Comparison of ENCODE assay signal across 16 mouse cellular contexts in the genomic region with DNA sequence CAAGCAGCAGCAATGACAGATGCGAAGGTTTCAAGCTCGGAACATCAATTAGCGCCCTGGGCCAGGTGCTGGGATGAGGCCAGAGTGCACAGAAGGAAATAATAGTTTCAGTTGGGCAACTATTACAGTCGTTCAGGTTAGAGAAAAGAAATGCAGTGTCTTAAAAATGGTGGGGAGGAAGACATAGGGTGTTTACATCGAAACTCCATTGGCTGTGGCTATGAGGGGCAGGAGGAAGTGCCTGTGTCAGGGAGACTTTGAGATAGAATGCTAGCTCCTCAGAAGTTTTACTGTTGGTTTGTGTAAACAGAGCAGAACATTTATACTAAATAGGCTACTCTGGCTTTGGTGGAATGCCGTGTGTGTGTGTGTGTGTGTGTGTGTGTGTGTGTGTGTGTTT. TPM values are rescaled to one million over a fixed set of nuclear protein-coding genes. Genes with fewer than 3 reads are reported as not detected.
DNase-seq lines count a peak whose midpoint lies in the region; ATAC-seq and TF ChIP-seq lines count a peak whose summit lies in the region.
"Had no signal": no experiment of that assay in that cellular context is flagged by ENCODE, and none has a peak within 500 bp of the region (broad histone marks: within the 10 kb centered on the region; RNA-seq: fewer than 3 reads in every experiment).

No protein-coding gene starts in this region.

- no peaks in the 10 kb centered on the region for H3K36me3 ChIP-seq in hindbrain, embryonic 15.5 days
- no peaks in the 10 kb centered on the region for H3K36me3 ChIP-seq in hindbrain, embryonic 10.5 days
- peaks cover 0 to 14% of the 10 kb centered on the region in 2 experiments; a peak in 2 of 4 replicates for H3K36me3 ChIP-seq in MEL (ENCODE audit: control insufficient read depth in 1 of 2, insufficient read depth in 2 of 2, low read length in 2 of 2)
- H3K36me3 ChIP-seq in hindbrain, postnatal 0 days (ENCODE audit: insufficient read depth, low read length), result no peaks in the 10 kb centered on the region
- no peaks in the 10 kb centered on the region for H3K36me3 ChIP-seq in neural tube, embryonic 15.5 days
- H3K36me3 ChIP-seq: heart, embryonic 10.5 days had no signal

- H3K4me1 ChIP-seq in hindbrain, embryonic 15.5 days (replicated peaks), result peaks cover 13% of the 10 kb centered on the region
- peaks cover 11% of the 10 kb centered on the region for H3K4me1 ChIP-seq in hindbrain, embryonic 10.5 days (replicated peaks)
- H3K4me1 ChIP-seq in MEL (ENCODE audit: control insufficient read depth in 1 of 2, insufficient read depth in 2 of 2, low read length in 2 of 2), result peaks cover 5 to 14% of the 10 kb centered on the region in 2 experiments
- no peaks in the 10 kb centered on the region for H3K4me1 ChIP-seq in hindbrain, postnatal 0 days (ENCODE audit: insufficient read depth, low read length)
- H3K4me1 ChIP-seq in neural tube, embryonic 15.5 days, result peaks cover 12% of the 10 kb centered on the region

- H3K9me3 ChIP-seq in hindbrain, embryonic 15.5 days, result no peaks in the 10 kb centered on the region
- no peaks in the 10 kb centered on the region for H3K9me3 ChIP-seq in hindbrain, embryonic 10.5 days
- H3K9me3 ChIP-seq in MEL (replicated peaks; ENCODE audit: insufficient read depth, low read length), result no peaks in the 10 kb centered on the region
- no peaks in the 10 kb centered on the region for H3K9me3 ChIP-seq in hindbrain, postnatal 0 days (ENCODE audit: low read length)
- H3K9me3 ChIP-seq in neural tube, embryonic 15.5 days (replicated peaks), result no peaks in the 10 kb centered on the region
- H3K9me3 ChIP-seq: heart, embryonic 10.5 days had no signal

- no peak for TF ChIP-seq POLR2A in MEL (IDR thresholded peaks at IDR 0.05; ENCODE audit: control insufficient read depth in 1 of 2, insufficient read depth in 1 of 2, low read depth in 1 of 2, low read length in 2 of 2, poor library complexity in 1 of 2)

- no peaks in the 10 kb centered on the region for H3K27me3 ChIP-seq in hindbrain, embryonic 15.5 days
- H3K27me3 ChIP-seq in hindbrain, embryonic 10.5 days (ENCODE audit: insufficient read depth, poor library complexity, severe bottlenecking), result no peaks in the 10 kb centered on the region
- H3K27me3 ChIP-seq in MEL (ENCODE audit: control insufficient read depth in 1 of 2, insufficient read depth in 2 of 2, low read length in 2 of 2), result no peaks in the 10 kb centered on the region
- no peaks in the 10 kb centered on the region for H3K27me3 ChIP-seq in hindbrain, postnatal 0 days (ENCODE audit: insufficient read depth, low read length)
- H3K27me3 ChIP-seq in neural tube, embryonic 15.5 days (replicated peaks), result no peaks in the 10 kb centered on the region

- TF ChIP-seq CTCF in MEL (IDR thresholded peaks at IDR 0.05 in 2 of 3, conservative IDR thresholded peaks at IDR 0.05 in 1 of 3; ENCODE audit: control insufficient read depth in 1 of 3, insufficient read depth in 1 of 3, low read depth in 2 of 3, low read length in 3 of 3, poor library complexity in 1 of 3, severe bottlenecking in 1 of 3), result no peak
- no peak for TF ChIP-seq CTCF in hindbrain, postnatal 0 days (IDR thresholded peaks at IDR 0.05; ENCODE audit: low read depth)

- H3K4me3 ChIP-seq in hindbrain, embryonic 15.5 days, result no peak overlapping the region
- H3K4me3 ChIP-seq in hindbrain, embryonic 10.5 days, result no peak overlapping the region
- H3K4me3 ChIP-seq in MEL (ENCODE audit: control insufficient read depth in 1 of 2, insufficient read depth in 1 of 2, low read depth in 2 of 2, low read length in 2 of 2), result no peak overlapping the region
- no peak overlapping the region for H3K4me3 ChIP-seq in hindbrain, postnatal 0 days (ENCODE audit: low read length)
- H3K4me3 ChIP-seq in neural tube, embryonic 15.5 days (replicated peaks), result no peak overlapping the region

- no peak for DNase-seq in hindbrain, embryonic 10.5 days (ENCODE audit: low spot score)
- DNase-seq in MEL (ENCODE audit: low read depth, low spot score), result peak; percentile 42
- no peak for DNase-seq in hindbrain, postnatal 0 days (ENCODE audit: low spot score)
- DNase-seq in right cerebral cortex, postnatal 25 days, result no peak
- DNase-seq: cerebellum, adult 2 months; kidney, adult 18-20 months; kidney, postnatal 36 days; layer of hippocampus, postnatal 36 days; right cerebral cortex, adult 18-20 months had no signal

- no peak for TF ChIP-seq RAD21 in MEL (IDR thresholded peaks at IDR 0.05; ENCODE audit: low read depth, low read length)

- no peak overlapping the region for H3K27ac ChIP-seq in hindbrain, embryonic 15.5 days (replicated peaks)
- H3K27ac ChIP-seq in hindbrain, embryonic 10.5 days, result no peak overlapping the region
- H3K27ac ChIP-seq in MEL (ENCODE audit: control insufficient read depth, low read depth, low read length), result no peak overlapping the region
- H3K27ac ChIP-seq in hindbrain, postnatal 0 days, result no peak overlapping the region
- H3K27ac ChIP-seq in neural tube, embryonic 15.5 days (replicated peaks), result no peak overlapping the region
- H3K27ac ChIP-seq: heart, embryonic 10.5 days had no signal

- H3K9ac ChIP-seq in hindbrain, embryonic 15.5 days, result no peak overlapping the region
- H3K9ac ChIP-seq in MEL (ENCODE audit: control insufficient read depth, low read depth, low read length, poor library complexity, severe bottlenecking), result no peak overlapping the region
- no peak overlapping the region for H3K9ac ChIP-seq in hindbrain, postnatal 0 days (replicated peaks; ENCODE audit: low read length)
- H3K9ac ChIP-seq in neural tube, embryonic 15.5 days (replicated peaks), result no peak overlapping the region

- H3K79me2 ChIP-seq in MEL (ENCODE audit: control insufficient read depth, insufficient read depth, low read length, poor library complexity), result peaks cover 4% of the 10 kb centered on the region; the same call in 1 of the 2 replicates

- peak overlapping the region; percentile 67 for H3K4me2 ChIP-seq in hindbrain, embryonic 15.5 days
- H3K4me2 ChIP-seq in hindbrain, postnatal 0 days (ENCODE audit: low read depth, low read length), result peak overlapping the region; percentile 72
- peak overlapping the region; percentile 63; the same call in 1 of the 2 replicates for H3K4me2 ChIP-seq in neural tube, embryonic 15.5 days

- ATAC-seq in hindbrain, embryonic 15.5 days (ENCODE audit: low FRiP score, low read depth), result no peak
- no peak for ATAC-seq in hindbrain, postnatal 0 days
- no peak for ATAC-seq in neural tube, embryonic 15.5 days (ENCODE audit: low FRiP score)
- no peak for ATAC-seq in frontal cortex, adult (ENCODE audit: low TSS enrichment)

- no peak for TF ChIP-seq EP300 in MEL (IDR thresholded peaks at IDR 0.05; ENCODE audit: low read depth in 1 of 2, low read length in 2 of 2)

- WGBS in hindbrain, embryonic 15.5 days, result 88% methylated on average over 6 of the region's 6 CpGs
- 89% methylated on average over 6 of the region's 6 CpGs for WGBS in hindbrain, embryonic 10.5 days
- WGBS in hindbrain, postnatal 0 days, result 82% methylated on average over 6 of the region's 6 CpGs
- WGBS in neural tube, embryonic 15.5 days, result 86% methylated on average over 6 of the region's 6 CpGs

TF ChIP-seq in MEL, 35 proteins besides CTCF, POLR2A, EP300 and RAD21:
- TF ChIP-seq JUND (IDR thresholded peaks at IDR 0.05; ENCODE audit: low read depth, low read length) (no peak), NRF1 (IDR thresholded peaks at IDR 0.05; ENCODE audit: insufficient read depth, low read depth, low read length, poor library complexity, severe bottlenecking) (no peak), MYB (IDR thresholded peaks at IDR 0.05; ENCODE audit: low read depth, low read length) (no peak), MYC (IDR thresholded peaks at IDR 0.05; ENCODE audit: low read depth, low read length) (no peak)
TF ChIP-seq in MEL: peak in this region for 0.

RNA-seq across cellular contexts. Expression of a gene that starts 2.0 kb away (rescaled TPM):
- polyA plus RNA-seq in hindbrain, embryonic 15.5 days (2015; fragmentation: Nextera tagmentation; extraction: Ambion mirVana), result 54.2 and 56.9 TPM in 2 replicates
- polyA plus RNA-seq in hindbrain, embryonic 10.5 days (2016; fragmentation: Nextera tagmentation; extraction: Ambion mirVana), result 28.0 and 34.5 TPM in 2 replicates
- 7.4 and 9.0 TPM in 2 replicates for total RNA-seq in MEL (2012; rRNA removed)
- polyA plus RNA-seq in MEL (2012; ENCODE audit: insufficient read depth in 1 of 2, insufficient read length in 2 of 2, low read depth in 1 of 2, low replicate concordance in 2 of 2, missing spikeins in 1 of 2), result 10 to 100 TPM in 1 of 2 experiments, not detected in 1; 18.1 TPM
- 13.4 and 17.1 TPM in 2 replicates for total RNA-seq in hindbrain, postnatal 0 days (2014; rRNA removed)
- polyA plus RNA-seq in hindbrain, postnatal 0 days (2015; fragmentation: Nextera tagmentation; extraction: Ambion mirVana), result 54.5 and 56.3 TPM in 2 replicates
- polyA plus RNA-seq in neural tube, embryonic 15.5 days (2015; fragmentation: Nextera tagmentation; extraction: Ambion mirVana), result 45.4 and 51.6 TPM in 2 replicates

RNA-seq across cellular contexts. Expression of a gene that starts 2.3 kb away (rescaled TPM):
- 52.0 and 55.1 TPM in 2 replicates for polyA plus RNA-seq in hindbrain, embryonic 15.5 days (2015; fragmentation: Nextera tagmentation; extraction: Ambion mirVana)
- polyA plus RNA-seq in hindbrain, embryonic 10.5 days (2016; fragmentation: Nextera tagmentation; extraction: Ambion mirVana), result 17.0 and 20.3 TPM in 2 replicates
- 3.4 and 4.1 TPM in 2 replicates for total RNA-seq in MEL (2012; rRNA removed)
- polyA plus RNA-seq in MEL (2012; ENCODE audit: insufficient read depth in 1 of 2, insufficient read length in 2 of 2, low read depth in 1 of 2, low replicate concordance in 2 of 2, missing spikeins in 1 of 2), result 1 to 10 TPM in 1 of 2 experiments, not detected in 1; 6.8 TPM
- 51.2 and 54.3 TPM in 2 replicates for total RNA-seq in hindbrain, postnatal 0 days (2014; rRNA removed)
- 30.0 and 31.5 TPM in 2 replicates for polyA plus RNA-seq in hindbrain, postnatal 0 days (2015; fragmentation: Nextera tagmentation; extraction: Ambion mirVana)
- polyA plus RNA-seq in neural tube, embryonic 15.5 days (2015; fragmentation: Nextera tagmentation; extraction: Ambion mirVana), result 43.0 and 50.5 TPM in 2 replicates

RNA-seq across cellular contexts. Expression of a gene that starts 19.2 kb away (rescaled TPM):
- polyA plus RNA-seq in hindbrain, embryonic 15.5 days (2015; fragmentation: Nextera tagmentation; extraction: Ambion mirVana), result 4.7 and 5.0 TPM in 2 replicates
- polyA plus RNA-seq in hindbrain, embryonic 10.5 days (2016; fragmentation: Nextera tagmentation; extraction: Ambion mirVana), result 0.43 and 1.7 TPM in 2 replicates
- 0.08 TPM in 1 of 2 replicates, not detected in the other for total RNA-seq in MEL (2012; rRNA removed)
- polyA plus RNA-seq in MEL (2012; ENCODE audit: insufficient read depth in 1 of 2, insufficient read length in 2 of 2, low read depth in 1 of 2, low replicate concordance in 2 of 2, missing spikeins in 1 of 2), result not detected
- 28.4 and 38.2 TPM in 2 replicates for total RNA-seq in hindbrain, postnatal 0 days (2014; rRNA removed)
- 9.0 and 11.1 TPM in 2 replicates for polyA plus RNA-seq in hindbrain, postnatal 0 days (2015; fragmentation: Nextera tagmentation; extraction: Ambion mirVana)
- 0.96 and 1.1 TPM in 2 replicates for polyA plus RNA-seq in neural tube, embryonic 15.5 days (2015; fragmentation: Nextera tagmentation; extraction: Ambion mirVana)
- total RNA-seq: gastrocnemius, adult 8-10 months; heart, postnatal 25 days; megakaryocyte-erythroid progenitor cell, adult 5-6 weeks had no signal
